Mouse (Mus musculus): Measurements from ENCODE around the gene Sorl1.
A peak's percentile ranks its signal among the peaks of the same experiment; 100 is the strongest.

Sorl1 gene

DNA sequence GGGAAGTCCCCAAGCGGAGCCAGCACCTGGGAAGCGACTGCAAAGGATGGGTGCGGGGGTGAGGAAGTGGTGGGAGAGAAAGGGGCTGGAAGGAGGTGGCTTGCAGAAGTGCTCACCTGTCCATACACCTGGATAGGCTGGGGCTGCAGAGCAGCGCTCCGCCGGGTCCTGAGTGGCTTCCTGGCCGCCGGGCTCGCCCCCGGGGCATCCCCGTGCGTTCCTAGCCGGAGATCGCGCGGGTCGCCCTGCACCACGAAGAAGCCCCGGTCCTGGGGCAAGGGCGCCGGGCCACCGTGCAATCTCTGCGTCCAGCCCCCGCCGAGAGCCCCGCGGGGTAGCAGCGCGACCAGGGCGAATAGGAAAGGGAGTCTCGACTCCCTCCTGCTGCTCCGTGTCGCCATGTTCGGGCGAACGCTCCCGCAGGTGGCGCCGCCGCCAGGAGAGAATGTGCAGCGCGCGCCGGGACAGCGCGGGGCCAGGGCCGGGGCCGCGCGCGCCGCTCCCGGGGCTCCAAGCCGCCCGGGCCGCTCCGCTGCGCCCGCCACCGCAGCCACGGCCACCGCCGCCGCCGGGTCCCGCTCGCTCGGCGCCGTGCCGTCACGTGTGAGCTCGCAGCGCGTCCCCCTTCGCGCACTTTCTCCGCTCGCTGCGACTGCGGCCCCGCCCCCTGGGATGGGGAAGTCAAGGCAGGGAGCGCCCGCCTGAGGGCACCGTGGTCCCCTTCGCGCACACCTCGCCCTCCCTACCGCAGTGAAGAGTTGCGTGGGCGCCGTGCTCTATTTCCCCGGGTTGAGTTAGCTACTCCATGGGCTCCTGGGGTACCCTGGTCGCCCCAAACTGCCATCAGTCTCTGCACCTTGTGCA lies at the start of gene Sorl1:
Sorl1 (minus strand) TSS at position 585 of the 864 bp plus-strand sequence.
- peak; percentile 80 for DNase-seq

DNA sequence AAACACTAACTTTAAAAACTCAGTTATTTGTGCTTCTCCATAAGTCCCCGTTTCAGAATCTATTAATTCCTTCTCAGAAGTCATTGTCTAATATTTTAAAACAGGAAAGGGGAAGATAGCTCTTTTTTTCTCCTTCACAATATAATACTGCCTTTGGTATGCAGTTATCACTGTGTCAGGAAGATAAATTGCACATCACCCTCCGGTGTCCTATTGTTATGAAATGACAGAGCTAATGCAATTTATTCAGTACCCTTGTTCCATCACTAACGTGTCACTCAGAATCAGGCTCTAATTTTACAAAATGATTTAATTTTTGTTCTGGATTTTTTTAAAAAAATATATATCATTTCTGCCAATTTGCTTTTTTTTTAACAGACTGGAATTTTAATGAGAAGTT lies 49.7 kb upstream of the Sorl1 start:
- no peak for DNase-seq

DNA sequence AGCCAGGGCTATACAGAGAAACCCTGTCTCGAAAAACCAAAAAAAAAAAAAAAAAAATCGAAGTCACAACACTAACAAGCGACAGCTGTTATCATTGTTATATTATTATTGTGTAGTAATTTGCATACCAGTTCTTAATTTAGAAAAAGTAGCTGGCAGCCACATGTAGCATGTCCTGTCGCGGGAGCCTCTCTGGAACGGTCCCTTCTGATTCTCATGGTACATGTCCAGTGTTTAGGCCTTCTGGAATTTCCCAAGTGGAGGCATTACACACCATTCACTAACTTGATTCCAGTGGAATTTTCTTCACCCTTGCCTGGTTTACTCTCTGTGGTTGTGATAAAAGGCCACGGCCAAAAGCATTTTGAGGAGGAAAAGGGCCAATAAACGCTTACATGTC lies 45.4 kb upstream of the Sorl1 start:
- no peak for DNase-seq

DNA sequence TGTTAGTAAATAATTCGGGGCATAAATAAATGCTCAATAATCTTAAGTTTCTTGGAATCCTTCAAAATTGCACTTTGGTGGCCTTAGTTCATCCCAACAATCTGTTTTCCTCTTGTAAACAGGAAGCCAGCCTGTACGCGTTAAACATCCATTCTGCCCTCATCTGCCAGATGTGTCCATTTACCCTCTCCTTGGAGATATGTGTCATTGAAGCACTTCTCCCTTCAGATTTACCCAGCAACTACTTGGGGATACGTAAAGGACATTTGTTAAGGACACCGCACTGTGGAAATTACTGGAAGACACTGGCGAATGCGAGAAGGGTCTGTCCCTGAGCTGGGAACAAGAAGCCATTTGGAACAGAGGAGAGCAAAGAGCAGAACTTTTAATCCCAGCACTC lies 44.9 kb upstream of the Sorl1 start:
- no peak for DNase-seq

DNA sequence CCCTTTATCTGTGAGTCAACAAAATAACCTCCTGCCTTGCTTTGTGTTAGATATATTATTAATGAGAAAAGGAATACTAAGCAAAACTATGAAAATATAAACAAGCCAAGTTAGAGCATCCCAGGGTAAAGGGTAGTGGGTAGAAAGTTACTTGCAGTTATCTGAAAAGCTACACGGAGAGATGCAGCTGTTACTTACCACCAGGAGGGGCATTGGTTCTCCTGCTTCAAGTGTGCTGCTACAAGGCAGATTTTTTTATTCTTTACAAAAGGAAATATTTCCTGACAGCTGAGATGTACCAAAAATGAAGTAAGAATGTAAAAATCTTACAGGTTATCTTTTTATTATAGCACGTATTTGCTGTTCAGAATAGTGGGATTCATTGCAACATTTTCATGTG lies 40.8 kb upstream of the Sorl1 start:
- no peak for DNase-seq

DNA sequence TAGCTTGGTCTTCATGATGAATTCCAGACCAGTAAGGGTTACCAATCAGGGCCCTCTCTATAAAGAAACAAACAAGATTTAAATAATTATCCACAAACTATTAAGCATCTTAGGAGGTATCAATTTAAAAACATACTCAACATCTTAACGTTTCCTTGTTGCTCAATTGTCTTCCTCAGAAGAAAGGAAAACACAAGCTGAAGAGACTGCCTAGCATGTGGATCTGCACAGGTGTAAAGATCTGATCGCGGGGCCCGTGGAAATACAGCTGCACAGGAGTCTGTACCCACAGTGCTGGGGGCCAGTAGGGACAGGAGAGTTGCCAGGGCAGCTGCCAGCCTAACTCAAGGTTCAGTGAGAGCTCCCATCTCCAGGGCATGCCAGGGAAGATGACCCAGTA lies 38.9 kb upstream of the Sorl1 start:
- DNase-seq: no peak

DNA sequence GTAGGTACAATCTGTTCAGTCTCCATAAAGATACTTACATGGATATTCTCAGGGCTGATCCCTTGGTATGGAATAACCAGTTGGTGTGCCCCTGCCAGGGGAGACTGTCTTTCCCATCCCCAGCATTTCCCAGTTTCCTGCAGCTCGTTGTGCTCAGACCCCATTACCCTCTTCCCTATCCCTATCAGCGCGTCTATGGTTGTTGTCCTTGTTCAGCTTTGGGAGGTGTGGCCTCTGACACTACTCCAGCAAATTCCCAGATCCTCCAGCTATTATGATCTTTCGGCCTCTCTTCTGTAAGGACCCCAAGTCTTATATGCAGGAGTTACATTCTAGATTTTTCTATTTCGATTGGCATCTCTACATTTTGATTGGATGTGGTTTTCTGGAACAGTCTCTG lies 35.3 kb upstream of the Sorl1 start:
- DNase-seq: no peak

DNA sequence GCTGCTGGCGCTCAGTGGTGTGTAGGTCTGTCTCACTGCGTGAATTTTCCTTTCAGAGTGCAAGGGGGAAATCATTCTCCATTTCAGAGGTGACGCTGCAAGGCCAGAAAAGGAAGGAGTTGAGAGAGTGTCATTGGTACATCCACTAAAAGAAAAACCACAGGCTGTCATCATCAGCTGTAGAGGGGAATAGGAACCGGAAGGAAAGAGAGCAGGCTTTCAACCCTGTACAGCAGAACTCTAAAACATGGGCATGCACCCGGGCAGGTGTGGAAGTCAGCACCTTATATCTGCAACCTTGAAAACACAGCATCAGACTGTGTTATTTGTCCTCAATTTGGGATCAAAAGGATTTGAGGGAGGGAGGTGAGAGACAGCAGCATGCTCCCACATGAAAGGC lies 34.6 kb upstream of the Sorl1 start:
- DNase-seq: no peak

DNA sequence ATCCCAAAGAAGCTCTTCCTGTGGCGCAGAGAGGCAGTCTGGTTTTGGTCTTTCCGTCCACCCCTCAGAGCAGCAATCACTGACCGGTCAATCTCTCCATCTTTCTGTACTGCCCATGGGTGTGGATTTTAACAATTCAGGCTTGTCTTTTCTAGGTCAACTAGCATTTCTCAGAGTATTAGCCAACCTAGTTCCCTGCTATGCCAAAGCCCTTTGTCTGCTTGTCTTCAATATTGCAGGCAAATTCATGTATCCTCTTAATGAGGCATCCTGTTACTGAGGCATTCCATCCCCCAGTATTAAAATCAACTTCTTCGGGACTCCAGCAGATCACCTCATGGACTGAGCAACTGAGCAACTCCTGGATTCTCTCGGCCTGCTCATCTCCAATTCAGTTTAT lies 33.9 kb upstream of the Sorl1 start:
- no peak for DNase-seq

DNA sequence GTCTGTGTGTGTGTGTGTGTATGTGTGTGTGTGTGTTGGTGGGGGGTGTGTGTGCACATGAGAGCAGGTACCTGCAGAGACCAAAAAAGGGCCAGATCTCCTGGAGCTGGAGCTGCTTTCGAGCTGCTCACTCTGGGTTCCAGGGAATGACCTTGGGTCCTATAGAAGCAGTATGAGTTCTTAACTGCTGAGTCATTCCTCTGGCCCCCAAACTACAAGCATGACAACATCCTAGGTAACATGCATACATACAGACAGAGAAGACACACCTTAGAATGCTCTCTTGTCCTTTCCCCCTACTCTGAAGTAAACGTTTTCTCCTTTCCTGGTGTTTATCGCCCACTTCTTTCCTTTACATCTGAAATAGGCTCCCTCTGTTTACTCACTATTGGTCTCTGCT lies 32.5 kb upstream of the Sorl1 start:
- no peak for DNase-seq

DNA sequence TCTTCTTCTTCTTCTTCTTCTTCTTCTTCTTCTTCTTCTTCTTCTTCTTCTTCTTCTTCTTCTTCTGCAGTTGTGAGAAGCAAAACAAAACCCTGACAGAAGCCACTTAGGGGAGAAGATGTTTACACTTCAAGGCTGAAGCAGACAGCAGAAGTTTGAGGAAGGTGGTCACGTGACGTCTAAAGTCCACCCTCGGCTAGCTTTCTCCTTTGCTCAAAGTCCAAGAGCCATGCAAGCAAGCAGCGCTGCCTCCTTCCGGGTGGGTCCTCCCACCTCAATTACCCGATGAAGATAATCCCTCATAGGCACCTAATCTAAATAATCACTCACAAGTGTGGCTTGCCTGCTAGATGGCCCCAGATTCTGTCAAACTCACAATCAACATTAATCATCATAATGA lies 30.6 kb upstream of the Sorl1 start:
- DNase-seq: no peak

DNA sequence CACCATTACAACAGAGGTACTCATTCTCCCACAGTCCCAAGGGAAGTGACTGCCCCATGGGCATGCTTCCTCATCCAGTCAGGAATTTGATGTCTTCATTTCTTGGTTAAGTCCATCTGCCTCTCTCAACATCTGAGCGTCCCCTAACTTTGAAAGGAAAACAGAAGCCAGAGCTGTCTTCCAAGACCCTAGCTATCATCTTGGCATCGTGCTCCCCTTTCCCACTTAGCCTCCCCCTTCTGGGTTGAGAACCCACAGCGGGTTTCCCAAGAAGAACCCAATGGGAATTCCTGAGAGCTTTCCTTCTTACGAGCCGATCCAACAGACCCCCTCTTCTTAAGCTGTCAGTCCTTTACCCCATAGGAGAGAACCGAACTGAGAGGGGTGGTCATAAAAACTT lies 24.7 kb upstream of the Sorl1 start:
- DNase-seq: no peak

DNA sequence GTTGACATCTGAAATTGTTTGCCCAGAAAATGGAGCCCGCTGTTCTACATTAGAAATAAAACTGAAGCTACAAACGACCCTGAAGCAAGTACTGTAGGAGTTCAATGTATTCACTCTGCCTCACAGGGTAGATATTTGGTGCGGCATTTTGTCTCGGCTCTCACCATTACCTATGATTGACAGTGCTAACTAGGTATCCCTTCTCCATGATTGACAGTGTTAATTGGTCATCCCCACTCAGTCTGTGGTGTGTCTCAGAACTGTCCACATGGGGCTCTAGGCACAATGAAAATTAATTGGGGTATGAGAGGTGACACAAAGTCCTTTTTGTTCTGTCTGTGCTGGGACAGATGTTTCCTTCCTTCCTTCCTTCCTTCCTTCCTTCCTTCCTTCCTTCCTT lies 23.9 kb upstream of the Sorl1 start:
- no peak for DNase-seq

DNA sequence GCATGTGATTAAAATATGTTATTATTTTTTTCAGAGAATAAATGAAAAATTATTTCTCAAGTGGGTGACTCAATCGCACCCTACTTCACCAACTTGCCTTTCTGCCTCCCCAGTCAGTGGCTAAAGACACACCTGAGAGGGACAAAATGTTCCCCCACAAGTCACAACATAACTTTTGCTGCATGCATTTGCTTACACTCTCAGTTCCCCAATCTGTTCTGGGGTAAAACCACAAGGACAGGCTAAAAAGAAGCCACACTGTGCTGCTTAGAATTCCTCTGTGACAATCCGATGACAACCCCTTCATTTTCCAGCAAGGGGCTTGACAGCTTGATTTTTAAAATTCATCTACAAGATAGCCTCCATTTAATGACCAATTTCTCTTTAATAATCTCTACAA lies 22.4 kb upstream of the Sorl1 start:
- DNase-seq: no peak

DNA sequence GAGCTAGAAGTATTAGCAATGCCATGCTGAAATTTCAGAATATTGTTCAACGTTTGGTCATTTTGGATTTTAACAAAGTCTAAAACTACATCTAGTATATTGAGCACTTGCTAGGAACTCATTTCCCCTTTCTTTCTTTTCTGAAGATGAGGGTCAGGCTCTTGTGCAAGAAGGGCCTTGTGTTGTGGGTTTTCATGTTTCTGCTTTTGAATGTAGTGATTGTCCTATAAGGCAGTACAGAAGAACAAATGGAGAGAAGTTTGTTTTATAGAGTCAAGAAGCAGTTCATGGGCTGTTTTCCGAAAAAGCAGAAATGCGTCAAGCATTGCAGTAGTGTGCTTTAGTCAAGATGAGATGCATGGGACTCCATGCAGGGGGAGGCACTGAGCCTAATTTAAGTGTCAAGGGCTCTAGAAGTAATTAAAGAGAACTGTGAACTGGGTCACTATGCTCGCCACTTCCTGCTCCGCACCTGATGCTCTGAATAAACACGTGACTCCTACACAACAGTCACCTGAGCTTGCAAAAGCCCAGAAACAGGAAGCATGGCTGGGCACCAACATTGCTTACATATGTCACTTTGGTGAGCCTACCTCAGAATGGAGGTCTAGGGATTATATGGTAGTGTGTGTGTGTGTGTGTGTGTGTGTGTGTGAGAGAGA lies 17.6 kb upstream of the Sorl1 start:
- no peak for DNase-seq

DNA sequence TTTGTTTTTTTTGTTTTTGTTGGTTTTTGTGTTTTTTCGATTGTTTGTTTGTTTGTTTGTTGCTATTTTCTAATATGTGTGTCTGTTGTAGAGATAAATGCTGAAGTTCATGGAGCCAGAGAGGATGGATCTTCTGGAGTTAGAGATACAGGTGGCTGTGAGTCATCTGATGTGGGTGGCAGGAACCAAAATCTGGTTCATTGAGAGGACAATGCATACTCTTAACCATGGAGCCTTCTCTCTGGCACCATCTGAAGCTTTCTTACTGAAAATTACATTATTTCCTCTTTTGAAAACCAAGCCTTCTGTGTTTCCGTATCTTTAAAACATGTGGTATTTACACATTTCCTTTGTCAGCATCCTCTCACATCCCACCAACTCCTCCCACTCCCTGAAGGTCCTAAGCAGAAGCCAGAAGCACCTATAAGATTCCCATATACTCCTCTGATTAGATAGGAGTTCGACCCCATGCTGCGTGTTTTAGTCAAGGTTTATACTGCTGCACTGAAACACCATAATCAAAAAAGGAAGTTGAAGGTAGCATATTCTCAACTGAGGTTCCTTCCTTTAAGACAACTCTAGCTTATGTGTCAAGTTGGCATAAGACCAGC lies 14.3 kb upstream of the Sorl1 start:
- no peak for DNase-seq

DNA sequence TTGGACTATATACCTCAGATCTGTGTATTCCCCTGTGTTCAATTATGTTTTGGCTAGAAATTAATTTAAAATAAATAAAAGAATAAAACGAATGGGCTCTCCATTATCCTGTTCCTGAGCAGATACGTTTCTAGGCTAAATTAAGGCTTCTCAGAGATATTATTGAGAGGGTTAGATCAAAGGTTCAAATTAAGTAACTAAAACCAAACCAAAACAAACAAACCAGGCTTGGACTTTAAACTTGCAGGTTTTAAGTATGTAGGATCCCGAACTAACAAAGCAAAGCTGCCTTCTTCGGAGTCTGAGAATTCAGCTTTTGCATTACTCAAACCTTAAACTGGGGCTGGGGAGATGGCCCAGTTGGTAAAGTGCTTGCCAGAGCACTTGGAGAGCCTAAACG lies 13.5 kb upstream of the Sorl1 start:
- no peak for DNase-seq

DNA sequence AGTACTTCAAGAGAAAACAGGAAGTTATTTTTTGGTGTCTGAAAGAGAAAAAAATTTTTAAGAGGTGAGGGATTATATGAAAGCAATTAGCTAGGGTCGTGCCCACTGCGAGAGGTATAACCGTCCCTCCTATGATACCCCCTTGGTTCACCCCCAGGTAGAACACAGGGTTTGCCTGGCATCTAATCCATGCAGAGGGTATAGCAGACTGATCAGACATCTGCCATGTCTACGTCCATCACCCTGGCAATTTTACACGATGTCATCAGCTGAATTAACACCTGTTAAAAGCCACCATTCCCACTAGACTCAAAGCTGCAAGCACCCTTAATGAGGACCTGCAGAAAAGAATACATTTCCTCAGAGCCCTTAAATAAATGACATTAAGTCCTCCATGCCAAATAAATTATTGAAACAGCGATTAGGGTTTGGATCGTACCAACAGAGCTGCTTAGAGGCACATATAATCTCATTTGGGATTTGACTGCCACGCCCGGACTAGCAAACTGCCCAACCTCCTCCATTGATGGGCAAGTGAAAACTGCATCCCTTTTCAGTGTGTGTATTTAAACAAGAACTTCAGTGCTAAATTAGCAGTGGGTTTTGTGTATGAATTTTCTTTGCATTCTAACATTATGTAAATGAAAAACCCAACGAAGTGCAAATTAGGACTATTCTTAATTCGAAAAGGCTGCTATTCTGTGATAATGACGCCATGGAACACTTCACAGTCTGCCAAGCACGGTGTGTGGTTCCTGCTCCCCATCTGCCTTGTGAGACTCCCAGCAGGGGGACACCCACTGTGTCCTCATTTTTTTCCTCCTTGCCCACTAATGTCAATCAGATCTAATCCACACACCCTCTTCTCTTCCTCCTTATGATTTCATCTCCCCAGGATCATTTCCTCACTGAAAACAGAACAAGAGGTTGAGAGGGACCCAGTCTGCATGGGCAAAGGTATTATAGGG lies 7.0 kb upstream of the Sorl1 start:
- DNase-seq: peak; percentile 90

DNA sequence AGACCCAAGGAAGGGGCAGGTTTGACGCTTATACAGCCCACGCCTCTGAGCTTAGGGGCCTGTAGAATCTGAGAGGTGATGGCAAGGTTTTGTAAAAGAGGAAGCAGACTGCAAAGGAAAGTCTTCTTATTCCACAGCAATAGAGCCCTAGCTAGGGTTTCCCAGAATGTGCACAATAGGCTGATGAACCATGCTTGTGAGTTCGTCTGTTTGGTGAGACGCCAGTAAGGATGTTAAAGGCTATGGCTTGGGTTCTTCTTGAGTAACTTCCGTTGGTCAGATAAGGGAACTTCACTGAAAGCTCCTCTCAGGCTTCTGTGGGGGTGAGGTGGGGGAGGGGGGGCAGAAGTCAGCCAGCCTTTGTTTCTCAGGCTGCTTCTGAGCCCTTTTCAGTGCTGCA lies 3.9 kb upstream of the Sorl1 start:
- DNase-seq: no peak

DNA sequence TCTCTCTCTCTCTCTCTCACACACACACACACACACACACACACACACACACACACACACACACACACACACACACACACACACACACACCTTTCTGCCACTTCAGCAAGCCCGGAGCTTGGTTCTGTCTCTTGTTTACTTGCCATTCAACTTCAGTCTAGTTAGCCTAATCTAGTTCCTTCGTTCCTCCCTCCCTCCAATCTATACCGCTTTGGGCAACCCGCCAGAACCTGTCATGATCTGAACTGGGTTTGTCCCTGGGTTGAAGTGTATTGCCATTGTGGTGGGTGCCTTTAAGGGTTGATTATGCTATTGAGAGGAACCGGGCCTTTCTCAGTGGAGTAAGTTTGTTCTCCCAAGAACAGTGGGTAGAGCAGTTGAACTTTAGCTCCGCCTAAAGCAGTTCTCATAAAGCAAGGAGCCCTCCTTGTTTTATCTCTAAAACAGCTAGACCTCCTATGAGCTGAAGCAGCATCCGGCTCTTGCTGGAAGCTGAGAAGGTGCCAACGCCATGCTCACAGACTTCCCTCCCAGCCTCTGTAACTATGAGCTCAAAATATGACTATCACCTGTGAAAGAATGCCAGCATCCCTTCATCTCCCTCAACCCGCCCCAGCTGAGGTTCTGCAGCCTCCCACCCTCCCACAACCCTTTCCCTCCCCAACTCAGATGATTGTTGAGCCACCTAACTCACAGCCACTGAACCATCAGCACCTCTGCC lies 1.3 kb upstream of the Sorl1 start:
- no peak for DNase-seq

DNA sequence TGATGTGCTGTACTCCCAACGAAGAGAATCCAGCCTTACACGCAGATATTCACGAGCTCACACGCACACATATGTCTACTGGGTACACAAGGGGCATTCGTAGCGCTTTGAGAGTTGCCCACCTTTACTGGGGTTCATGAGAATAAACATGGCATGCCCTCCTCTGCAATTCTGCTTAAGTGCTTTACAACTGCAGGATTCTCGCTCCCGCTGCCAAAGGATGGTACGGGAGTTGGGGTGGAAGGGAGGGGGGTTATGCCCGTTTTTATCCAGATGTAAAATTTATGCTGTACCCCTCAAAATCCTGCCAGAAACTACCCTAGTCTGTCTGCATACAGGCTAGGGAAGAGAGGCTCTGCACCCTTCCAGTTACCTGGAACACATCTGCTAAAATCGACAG lies 893 bp downstream of the Sorl1 start:
- DNase-seq: no peak

DNA sequence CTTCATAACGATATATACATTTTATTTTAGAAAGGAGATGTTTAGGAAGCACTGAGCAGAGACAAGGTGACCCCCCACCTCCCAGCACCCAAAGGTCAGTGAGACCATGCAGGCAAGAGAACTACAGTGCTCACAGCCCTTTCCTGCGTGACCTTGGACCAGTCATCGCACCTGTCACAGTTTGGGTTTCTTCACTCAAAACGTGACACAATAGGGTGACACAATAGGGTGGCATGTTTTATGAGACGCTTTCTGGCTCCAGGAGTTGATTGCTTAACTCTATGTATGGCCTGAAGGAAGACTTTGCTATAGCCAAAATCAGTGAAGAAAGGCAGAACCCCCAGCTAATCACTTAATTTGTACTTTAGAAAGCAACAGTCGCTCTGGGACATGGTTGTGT lies 1.7 kb downstream of the Sorl1 start:
- peak; percentile 40 for DNase-seq

Measured in cerebellum, adult 11-12 months (tissue).